8 mouse cellular contexts compared by ENCODE assay signal in the genomic region with DNA sequence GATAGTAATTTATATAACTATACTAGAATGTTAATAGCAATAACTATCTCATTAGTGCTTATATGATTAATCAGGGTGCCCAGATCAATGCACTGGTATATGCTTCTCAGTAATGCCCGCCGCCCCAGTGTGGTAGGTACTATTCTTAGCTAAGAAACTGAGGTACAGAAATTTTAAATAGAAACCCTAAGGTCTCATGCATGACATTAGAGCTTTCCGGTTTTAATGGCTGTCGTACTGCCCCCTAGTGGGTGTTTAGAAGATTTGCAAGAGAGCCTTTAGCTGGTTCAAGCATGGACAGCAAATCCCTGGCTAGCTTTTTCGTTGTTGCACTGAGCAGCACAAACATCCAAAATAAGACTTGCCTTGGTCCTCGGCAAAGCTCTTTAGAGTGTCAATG. TPM values are rescaled to one million over a fixed set of nuclear protein-coding genes. Genes with fewer than 3 reads are reported as not detected.
DNase-seq lines count a peak whose midpoint lies in the region; ATAC-seq lines count a peak whose summit lies in the region.
"Had no signal": no experiment of that assay in that cellular context is flagged by ENCODE, and none has a peak within 500 bp of the region (broad histone marks: within the 10 kb centered on the region; RNA-seq: fewer than 3 reads in every experiment).

No protein-coding gene starts in this region.

- H3K4me3 ChIP-seq in hindbrain, embryonic 12.5 days = no peak overlapping the region
- H3K4me3 ChIP-seq: lung, embryonic 15.5 days had no signal

- ATAC-seq in hindbrain, embryonic 12.5 days (ENCODE audit: low FRiP score) = 0 out of 2 replicates have a peak, but pooled peaks have one; percentile 2
- peak; percentile 50 for ATAC-seq in megakaryocyte progenitor cell, adult 5-6 weeks (replicated peaks; ENCODE audit: poor library complexity)

- no peaks in the 10 kb centered on the region for H3K27me3 ChIP-seq in hindbrain, embryonic 12.5 days
- H3K27me3 ChIP-seq: lung, embryonic 15.5 days had no signal

- H3K27ac ChIP-seq in hindbrain, embryonic 12.5 days = no peak overlapping the region
- H3K27ac ChIP-seq: lung, embryonic 15.5 days had no signal

- peaks cover 6% of the 10 kb centered on the region for H3K4me1 ChIP-seq in hindbrain, embryonic 12.5 days

- H3K4me2 ChIP-seq in hindbrain, embryonic 12.5 days (replicated peaks) = no peak overlapping the region
- H3K4me2 ChIP-seq: lung, embryonic 15.5 days had no signal

- H3K9me3 ChIP-seq in hindbrain, embryonic 12.5 days (replicated peaks) = no peaks in the 10 kb centered on the region
- H3K9me3 ChIP-seq: lung, embryonic 15.5 days had no signal

- 16% methylated on average over 6 of the region's 6 CpGs for WGBS in hindbrain, embryonic 12.5 days

- no peak overlapping the region for H3K9ac ChIP-seq in hindbrain, embryonic 12.5 days
- H3K9ac ChIP-seq: lung, embryonic 15.5 days had no signal

- 0 out of 2 replicates have a peak, but pooled peaks cover 4% of the 10 kb centered on the region for H3K36me3 ChIP-seq in hindbrain, embryonic 12.5 days
- H3K36me3 ChIP-seq: lung, embryonic 15.5 days had no signal

- DNase-seq in layer of hippocampus, postnatal 10 days (ENCODE audit: low spot score in 2 of 2) = peak; percentile 52 to 57
- DNase-seq in layer of hippocampus, postnatal 36 days = no peak
- DNase-seq in Muller cell, postnatal 12 days (ENCODE audit: inconsistent ontology term) = peak; percentile 58
- DNase-seq in cerebellum, postnatal 10 days = peak; percentile 70 to 85
- DNase-seq in thymus, postnatal 4 days = peak; percentile 41

RNA-seq across cellular contexts. Expression of gene Golt1a, which starts 2.3 kb away (rescaled TPM):
- not detected for total RNA-seq in layer of hippocampus, postnatal 10 days (2021)
- total RNA-seq in layer of hippocampus, postnatal 36 days (2021) = not detected
- not detected in 2 replicates for polyA plus RNA-seq in hindbrain, embryonic 12.5 days (2016; fragmentation: Nextera tagmentation; extraction: Ambion mirVana)
- total RNA-seq in megakaryocyte progenitor cell, adult 5-6 weeks (2015) = not detected in 2 replicates
- total RNA-seq in megakaryocyte progenitor cell, adult 5-6 weeks (2017) = not detected in 2 replicates

RNA-seq across cellular contexts. Expression of gene Kiss1, which starts 14.4 kb away (rescaled TPM):
- total RNA-seq in layer of hippocampus, postnatal 10 days (2021) = under 1 TPM in 1 of 2 experiments, not detected in 1; 0.59 TPM
- not detected for total RNA-seq in layer of hippocampus, postnatal 36 days (2021)
- not detected in 2 replicates for polyA plus RNA-seq in hindbrain, embryonic 12.5 days (2016; fragmentation: Nextera tagmentation; extraction: Ambion mirVana)
- total RNA-seq in megakaryocyte progenitor cell, adult 5-6 weeks (2015) = not detected in 2 replicates
- not detected in 2 replicates for total RNA-seq in megakaryocyte progenitor cell, adult 5-6 weeks (2017)

RNA-seq across cellular contexts. Expression of gene Ren1, which starts 43.0 kb away (rescaled TPM):
- total RNA-seq in layer of hippocampus, postnatal 10 days (2021) = under 1 TPM in 1 of 2 experiments, not detected in 1; 0.37 TPM
- total RNA-seq in layer of hippocampus, postnatal 36 days (2021) = not detected
- polyA plus RNA-seq in hindbrain, embryonic 12.5 days (2016; fragmentation: Nextera tagmentation; extraction: Ambion mirVana) = 0.99 and 1.9 TPM in 2 replicates
- total RNA-seq in megakaryocyte progenitor cell, adult 5-6 weeks (2015) = not detected in 2 replicates
- total RNA-seq in megakaryocyte progenitor cell, adult 5-6 weeks (2017) = not detected in 2 replicates

RNA-seq across cellular contexts. Expression of gene Etnk2, which starts 56.1 kb away (rescaled TPM):
- total RNA-seq in layer of hippocampus, postnatal 10 days (2021) = 1 to 10 TPM; 5.3 to 7.3 TPM
- 1 to 10 TPM; 1.2 to 1.4 TPM for total RNA-seq in layer of hippocampus, postnatal 36 days (2021)
- polyA plus RNA-seq in hindbrain, embryonic 12.5 days (2016; fragmentation: Nextera tagmentation; extraction: Ambion mirVana) = 5.2 and 5.6 TPM in 2 replicates
- total RNA-seq in megakaryocyte progenitor cell, adult 5-6 weeks (2015) = not detected in 2 replicates
- not detected in 2 replicates for total RNA-seq in megakaryocyte progenitor cell, adult 5-6 weeks (2017)

Comparison
In these comparisons a context has a peak if more than half of its experiments do, and no peak if none do; other contexts are left out.
1. DNase-seq: peak in layer of hippocampus, postnatal 10 days (2 of 2), Muller cell, postnatal 12 days (single experiment), cerebellum, postnatal 10 days (2 of 2) and thymus, postnatal 4 days (single experiment); none in layer of hippocampus, postnatal 36 days (0 of 2).